Comparison of ENCODE assay signal across 13 mouse cellular contexts in the genomic region with DNA sequence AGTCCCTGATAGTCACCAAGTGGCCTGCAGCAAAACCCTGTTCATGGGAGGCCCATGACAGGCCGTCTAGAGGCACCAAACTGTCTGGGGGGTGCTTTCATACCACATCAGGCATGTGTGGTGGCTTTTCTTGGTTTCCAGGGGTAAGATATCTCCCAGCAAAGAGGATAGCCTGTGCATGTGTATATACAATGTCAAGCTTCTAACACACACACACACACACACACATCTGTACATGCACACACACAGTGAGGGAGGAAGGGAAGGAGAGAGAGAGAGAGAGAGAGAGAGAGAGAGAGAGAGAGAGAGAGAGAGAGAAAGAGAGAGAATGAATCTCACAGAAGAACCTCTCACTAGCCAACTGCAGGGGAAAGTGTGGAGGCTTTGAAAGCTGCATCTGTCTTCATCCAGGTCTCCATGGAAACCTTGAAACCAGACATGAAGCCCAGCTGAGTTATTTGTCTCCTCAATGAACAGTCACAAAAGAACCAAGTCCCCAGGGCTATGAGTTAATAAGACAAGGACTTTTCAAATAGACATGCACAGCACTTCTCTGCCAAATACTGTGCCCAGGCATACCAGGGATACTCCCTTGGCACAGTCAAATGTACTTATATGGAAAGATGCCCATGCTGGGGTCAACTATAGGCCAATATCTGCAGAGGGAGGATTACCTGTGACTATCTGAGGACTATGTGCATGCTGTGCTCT. TPM values are rescaled to one million over a fixed set of nuclear protein-coding genes. Genes with fewer than 3 reads are reported as not detected.
DNase-seq lines count a peak whose midpoint lies in the region; ATAC-seq lines count a peak whose summit lies in the region.
"Had no signal": no experiment of that assay in that cellular context is flagged by ENCODE, and none has a peak within 500 bp of the region (broad histone marks: within the 10 kb centered on the region; RNA-seq: fewer than 3 reads in every experiment).

No protein-coding gene starts in this region.

- no peak for ATAC-seq in megakaryocyte progenitor cell, adult 5-6 weeks (replicated peaks; ENCODE audit: poor library complexity)

- DNase-seq in embryo, embryonic 10 days (ENCODE audit: low spot score) = peak; percentile 43
- no peak for DNase-seq in embryo, embryonic 9.5 days (ENCODE audit: extremely low spot score)
- DNase-seq in right cerebral cortex, postnatal 10 days (ENCODE audit: low spot score in 2 of 2) = peak; percentile 58 to 80
- DNase-seq in right cerebral cortex, postnatal 4 days = no peak
- peak; percentile 51 for DNase-seq in mesoderm, embryonic 11.5 days (ENCODE audit: low read depth, low spot score)
- no peak for DNase-seq in urinary bladder, adult 18-20 months (ENCODE audit: low spot score in 2 of 2)
- no peak for DNase-seq in heart, adult 8-10 months (ENCODE audit: low spot score)
- DNase-seq: adrenal gland, adult 2 months; cerebellum, postnatal 14 days; kidney, adult 2 months had no signal

RNA-seq across cellular contexts. Expression of a gene that starts 46.9 kb away (rescaled TPM):
- under 1 TPM in 1 of 4 experiments, not detected in 3; 0.03 TPM for total RNA-seq in heart, adult 8-10 months (2022)
- total RNA-seq in megakaryocyte progenitor cell, adult 5-6 weeks (2015) = not detected in 2 replicates
- not detected in 2 replicates for total RNA-seq in megakaryocyte progenitor cell, adult 5-6 weeks (2017)
- total RNA-seq: adrenal gland, adult 2 months; liver, adult 2 months; MEL had no signal

Comparison
In these comparisons a context has a peak if more than half of its experiments do, and no peak if none do; other contexts are left out.
1. DNase-seq: peak in embryo, embryonic 10 days (single experiment), right cerebral cortex, postnatal 10 days (2 of 2) and mesoderm, embryonic 11.5 days (single experiment); none in embryo, embryonic 9.5 days (single experiment), right cerebral cortex, postnatal 4 days (single experiment), urinary bladder, adult 18-20 months (0 of 2) and heart, adult 8-10 months (single experiment).